Comparison of ENCODE assay signal across 23 mouse cellular contexts in the genomic region with DNA sequence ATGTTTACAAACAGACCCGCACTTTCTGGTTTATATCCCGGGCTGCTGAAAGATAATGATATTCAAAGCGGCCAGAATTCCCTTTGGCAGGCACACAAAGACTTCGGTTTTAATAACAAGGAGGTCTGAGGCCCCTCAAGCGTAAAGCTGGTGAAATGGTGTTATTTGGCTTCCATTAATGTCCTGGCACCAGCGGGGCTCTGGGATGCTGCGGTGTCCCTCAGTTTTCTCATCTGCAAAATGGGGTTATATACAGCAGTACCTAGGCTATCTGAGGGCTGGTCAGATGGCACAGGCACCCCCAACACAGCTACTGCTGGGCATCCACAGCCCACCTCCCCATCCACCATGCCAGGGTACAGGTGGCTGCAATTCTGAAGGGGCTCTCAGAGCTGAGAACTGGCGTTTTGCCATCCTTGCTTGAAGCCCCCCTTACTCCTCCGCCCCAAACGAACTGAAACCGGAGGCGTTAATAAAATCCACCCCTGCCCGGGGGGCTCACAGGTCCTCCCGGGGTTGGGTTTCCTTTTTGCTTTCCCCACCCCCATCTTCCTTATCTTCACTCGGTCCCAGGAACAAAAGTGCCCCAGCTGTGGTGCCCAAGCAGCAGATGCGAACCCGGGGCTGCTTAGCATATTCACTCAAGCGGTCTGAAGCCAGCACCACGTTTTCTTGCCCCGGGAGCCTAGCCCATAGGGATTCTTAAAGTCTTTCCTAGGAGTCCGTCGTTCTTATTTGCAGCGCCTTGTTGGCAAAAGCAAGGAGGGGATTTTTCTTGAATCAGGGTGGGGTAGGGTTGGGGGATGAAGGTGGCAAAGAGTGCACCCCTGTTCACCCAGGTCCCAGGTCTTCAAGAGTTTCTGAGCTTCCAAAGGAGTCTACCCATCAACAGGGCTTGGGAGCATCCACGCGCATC. TPM values are rescaled to one million over a fixed set of nuclear protein-coding genes. Genes with fewer than 3 reads are reported as not detected.
DNase-seq lines count a peak whose midpoint lies in the region; ATAC-seq lines count a peak whose summit lies in the region.
"Had no signal": no experiment of that assay in that cellular context is flagged by ENCODE, and none has a peak within 500 bp of the region (broad histone marks: within the 10 kb centered on the region; RNA-seq: fewer than 3 reads in every experiment).

No protein-coding gene starts in this region.

- H3K9ac ChIP-seq in midbrain, embryonic 11.5 days (ENCODE audit: low read length) = no peak overlapping the region
- H3K9ac ChIP-seq in midbrain, embryonic 15.5 days = no peak overlapping the region
- H3K9ac ChIP-seq in hindbrain, embryonic 13.5 days = 0 out of 2 replicates have a peak overlapping the region, but pooled peaks have one; percentile 74
- H3K9ac ChIP-seq in neural tube, embryonic 12.5 days = no peak overlapping the region
- H3K9ac ChIP-seq: embryonic facial prominence, embryonic 13.5 days; heart, embryonic 15.5 days; kidney, embryonic 15.5 days; lung, embryonic 15.5 days had no signal

- no peaks in the 10 kb centered on the region; the same call in 1 of the 2 replicates for H3K9me3 ChIP-seq in midbrain, embryonic 11.5 days (ENCODE audit: control insufficient read depth, low read length)
- no peaks in the 10 kb centered on the region for H3K9me3 ChIP-seq in midbrain, embryonic 15.5 days
- H3K9me3 ChIP-seq in hindbrain, embryonic 13.5 days = no peaks in the 10 kb centered on the region; the same call in 1 of the 2 replicates
- H3K9me3 ChIP-seq in neural tube, embryonic 12.5 days = no peaks in the 10 kb centered on the region
- H3K9me3 ChIP-seq: heart, embryonic 15.5 days; lung, embryonic 15.5 days had no signal

- peaks cover 75% of the 10 kb centered on the region for H3K27me3 ChIP-seq in midbrain, embryonic 11.5 days (ENCODE audit: control insufficient read depth, insufficient read depth, low read length)
- peaks cover 78% of the 10 kb centered on the region for H3K27me3 ChIP-seq in midbrain, embryonic 15.5 days (replicated peaks)
- peaks cover 95% of the 10 kb centered on the region for H3K27me3 ChIP-seq in hindbrain, embryonic 13.5 days
- H3K27me3 ChIP-seq in neural tube, embryonic 12.5 days (replicated peaks) = peaks cover 85% of the 10 kb centered on the region

- H3K36me3 ChIP-seq in midbrain, embryonic 11.5 days (ENCODE audit: control insufficient read depth, insufficient read depth, low read length) = no peaks in the 10 kb centered on the region
- H3K36me3 ChIP-seq in midbrain, embryonic 15.5 days (replicated peaks) = no peaks in the 10 kb centered on the region
- no peaks in the 10 kb centered on the region for H3K36me3 ChIP-seq in hindbrain, embryonic 13.5 days
- no peaks in the 10 kb centered on the region for H3K36me3 ChIP-seq in neural tube, embryonic 12.5 days
- H3K36me3 ChIP-seq: embryonic facial prominence, embryonic 13.5 days; heart, embryonic 15.5 days; kidney, embryonic 15.5 days; lung, embryonic 15.5 days had no signal

- no peak overlapping the region for H3K4me3 ChIP-seq in midbrain, embryonic 11.5 days (ENCODE audit: low read depth, low read length)
- H3K4me3 ChIP-seq in midbrain, embryonic 15.5 days = no peak overlapping the region
- no peak overlapping the region for H3K4me3 ChIP-seq in hindbrain, embryonic 13.5 days
- H3K4me3 ChIP-seq in neural tube, embryonic 12.5 days = no peak overlapping the region
- H3K4me3 ChIP-seq: embryonic facial prominence, embryonic 13.5 days; gastrocnemius, adult 2 months; heart, embryonic 15.5 days; kidney, embryonic 15.5 days; layer of hippocampus, adult 2 months; lung, embryonic 15.5 days had no signal

- H3K4me1 ChIP-seq in midbrain, embryonic 11.5 days (ENCODE audit: control insufficient read depth, insufficient read depth, low read length) = peaks cover 11% of the 10 kb centered on the region
- H3K4me1 ChIP-seq in midbrain, embryonic 15.5 days = peaks cover 10% of the 10 kb centered on the region
- H3K4me1 ChIP-seq in hindbrain, embryonic 13.5 days (replicated peaks) = peaks cover 38% of the 10 kb centered on the region
- peaks cover 19% of the 10 kb centered on the region for H3K4me1 ChIP-seq in neural tube, embryonic 12.5 days

- H3K27ac ChIP-seq in midbrain, embryonic 11.5 days (ENCODE audit: low read depth, low read length) = no peak overlapping the region
- no peak overlapping the region for H3K27ac ChIP-seq in midbrain, embryonic 15.5 days
- peak overlapping the region; percentile 52; the same call in 1 of the 2 replicates for H3K27ac ChIP-seq in hindbrain, embryonic 13.5 days
- H3K27ac ChIP-seq in neural tube, embryonic 12.5 days = no peak overlapping the region
- H3K27ac ChIP-seq: embryonic facial prominence, embryonic 13.5 days; gastrocnemius, adult 2 months; heart, embryonic 15.5 days; kidney, embryonic 15.5 days; layer of hippocampus, adult 2 months; lung, embryonic 15.5 days had no signal

- intact Hi-C loops in heart, postnatal 25 days (cut with DNase I) = no loop called here

- no peak; the same call in 1 of the 2 replicates for ATAC-seq in midbrain, embryonic 11.5 days (ENCODE audit: low FRiP score)
- no peak for ATAC-seq in midbrain, embryonic 15.5 days (replicated peaks)
- ATAC-seq in hindbrain, embryonic 13.5 days (ENCODE audit: low FRiP score) = 0 out of 2 replicates have a peak, but pooled peaks have one; percentile 15
- peak; percentile 49 for ATAC-seq in neural tube, embryonic 12.5 days (ENCODE audit: low FRiP score, low read depth)
- ATAC-seq: inflammation-experienced regulatory T-cells, adult 6 months; Patski had no signal

- 5% methylated on average over 25 of the region's 25 CpGs for WGBS in midbrain, embryonic 11.5 days
- 3% methylated on average over 25 of the region's 25 CpGs for WGBS in midbrain, embryonic 15.5 days
- WGBS in hindbrain, embryonic 13.5 days = 3% methylated on average over 25 of the region's 25 CpGs
- WGBS in neural tube, embryonic 12.5 days = 1% methylated on average over 25 of the region's 25 CpGs

- peak; percentile 31 to 36 for DNase-seq in cerebellum, postnatal 10 days
- DNase-seq in cerebellum, adult 8-10 months = no peak
- DNase-seq in midbrain, embryonic 11.5 days (ENCODE audit: low spot score, missing footprints) = peak; percentile 90
- DNase-seq in kidney, postnatal 25 days = no peak
- no peak for DNase-seq in heart, postnatal 25 days (ENCODE audit: low spot score)
- DNase-seq: B cell, adult 2 months; gastrocnemius, adult 2 months; heart, adult 18-20 months had no signal

- no peak overlapping the region for H3K4me2 ChIP-seq in midbrain, embryonic 11.5 days
- H3K4me2 ChIP-seq in midbrain, embryonic 15.5 days = no peak overlapping the region
- peak overlapping the region; percentile 52; the same call in 1 of the 2 replicates for H3K4me2 ChIP-seq in hindbrain, embryonic 13.5 days
- H3K4me2 ChIP-seq in neural tube, embryonic 12.5 days (replicated peaks) = peak overlapping the region; percentile 66; the same call in 1 of the 2 replicates
- H3K4me2 ChIP-seq: embryonic facial prominence, embryonic 13.5 days; heart, embryonic 15.5 days; kidney, embryonic 15.5 days; lung, embryonic 15.5 days had no signal

RNA-seq across cellular contexts. Expression of a gene that starts 7.6 kb away (rescaled TPM):
- 1.9 and 2.9 TPM in 2 replicates for polyA plus RNA-seq in midbrain, embryonic 11.5 days (2014; fragmentation: Nextera tagmentation; extraction: Ambion mirVana)
- polyA plus RNA-seq in midbrain, embryonic 15.5 days (2015; fragmentation: Nextera tagmentation; extraction: Ambion mirVana) = 1.1 and 3.2 TPM in 2 replicates
- polyA plus RNA-seq in hindbrain, embryonic 13.5 days (2015; fragmentation: Nextera tagmentation; extraction: Ambion mirVana) = 20.2 and 29.0 TPM in 2 replicates
- polyA plus RNA-seq in neural tube, embryonic 12.5 days (2016; fragmentation: Nextera tagmentation; extraction: Ambion mirVana) = 64.6 and 83.5 TPM in 2 replicates
- total RNA-seq in heart, postnatal 25 days (2021) = not detected
- total RNA-seq: gastrocnemius, adult 2 months; heart, adult 18-20 months; layer of hippocampus, adult 2 months; left cerebral cortex, adult 8-10 months; liver, adult 2 months; megakaryocyte progenitor cell, adult 5-6 weeks had no signal
- polyA plus RNA-seq: inflammation-experienced regulatory T-cells, adult 6 months; liver, adult 2 months; spleen, adult 2 months; stomach, embryonic 16.5 days had no signal

RNA-seq across cellular contexts. Expression of a gene that starts 32.8 kb away (rescaled TPM):
- polyA plus RNA-seq in midbrain, embryonic 11.5 days (2014; fragmentation: Nextera tagmentation; extraction: Ambion mirVana) = 1,003 and 1,036 TPM in 2 replicates
- 375 and 382 TPM in 2 replicates for polyA plus RNA-seq in midbrain, embryonic 15.5 days (2015; fragmentation: Nextera tagmentation; extraction: Ambion mirVana)
- polyA plus RNA-seq in hindbrain, embryonic 13.5 days (2015; fragmentation: Nextera tagmentation; extraction: Ambion mirVana) = 542 and 556 TPM in 2 replicates
- polyA plus RNA-seq in neural tube, embryonic 12.5 days (2016; fragmentation: Nextera tagmentation; extraction: Ambion mirVana) = 614 and 622 TPM in 2 replicates
- total RNA-seq in heart, postnatal 25 days (2021) = 100 to 1,000 TPM; 138 to 153 TPM

RNA-seq across cellular contexts. Expression of a gene that starts 48.6 kb away (rescaled TPM):
- polyA plus RNA-seq in midbrain, embryonic 11.5 days (2014; fragmentation: Nextera tagmentation; extraction: Ambion mirVana) = 3.9 and 5.2 TPM in 2 replicates
- polyA plus RNA-seq in midbrain, embryonic 15.5 days (2015; fragmentation: Nextera tagmentation; extraction: Ambion mirVana) = 3.8 and 5.0 TPM in 2 replicates
- polyA plus RNA-seq in hindbrain, embryonic 13.5 days (2015; fragmentation: Nextera tagmentation; extraction: Ambion mirVana) = 4.8 and 5.0 TPM in 2 replicates
- polyA plus RNA-seq in neural tube, embryonic 12.5 days (2016; fragmentation: Nextera tagmentation; extraction: Ambion mirVana) = 9.2 and 12.9 TPM in 2 replicates
- total RNA-seq in heart, postnatal 25 days (2021) = 1 to 10 TPM; 5.1 to 6.0 TPM
- total RNA-seq: liver, adult 2 months; megakaryocyte progenitor cell, adult 5-6 weeks had no signal
- polyA plus RNA-seq: inflammation-experienced regulatory T-cells, adult 6 months; liver, adult 2 months had no signal

Comparison
In these comparisons a context has a peak if more than half of its experiments do, and no peak if none do; other contexts are left out.
1. DNase-seq: peak in cerebellum, postnatal 10 days (2 of 2) and midbrain, embryonic 11.5 days (single experiment); none in cerebellum, adult 8-10 months (single experiment), kidney, postnatal 25 days (0 of 2) and heart, postnatal 25 days (single experiment).
2. ATAC-seq: peak in hindbrain, embryonic 13.5 days (single experiment) and neural tube, embryonic 12.5 days (single experiment); none in midbrain, embryonic 11.5 days (single experiment) and midbrain, embryonic 15.5 days (single experiment).
3. H3K4me2 ChIP-seq: peak in hindbrain, embryonic 13.5 days (single experiment) and neural tube, embryonic 12.5 days (single experiment); none in midbrain, embryonic 11.5 days (single experiment) and midbrain, embryonic 15.5 days (single experiment).